Mouse (Mus musculus): ENCODE measurements around the gene Hyal3.

DNA sequence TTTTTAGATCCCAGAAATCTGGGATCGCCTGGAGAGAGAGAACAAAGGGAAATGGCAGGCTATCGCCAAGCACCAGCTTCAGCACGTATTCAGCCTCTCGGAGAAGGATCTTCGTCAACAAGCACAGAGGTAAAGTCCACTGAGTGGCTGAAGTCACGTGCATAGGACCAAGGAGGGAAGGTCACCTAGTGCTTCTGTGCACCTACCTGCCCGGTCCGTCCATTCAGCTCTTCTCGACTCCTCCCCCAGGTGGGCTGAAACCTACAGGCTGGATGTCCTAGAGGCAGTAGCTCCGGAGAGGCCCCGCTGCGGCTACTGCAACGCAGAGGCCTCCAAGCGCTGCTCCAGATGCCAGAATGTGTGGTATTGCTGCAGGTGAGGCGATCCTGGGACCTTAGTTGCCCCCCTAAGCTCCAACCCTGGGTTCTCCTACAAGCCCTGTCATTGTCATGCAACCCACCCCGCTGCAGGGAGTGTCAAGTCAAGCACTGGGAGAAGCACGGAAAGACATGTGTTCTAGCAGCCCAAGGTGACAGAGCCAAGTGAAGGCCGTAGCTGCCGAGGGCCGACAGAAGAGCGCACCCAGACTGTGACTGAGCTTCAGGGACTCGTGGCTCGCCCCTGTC, 30.0 kb upstream of the Hyal3 start:
- TF ChIP-seq CTCF (IDR thresholded peaks at IDR 0.05; ENCODE audit: low read depth) (no peak), EP300 (IDR thresholded peaks at IDR 0.05; ENCODE audit: low read depth) (no peak)

Data from liver, postnatal 0 days (tissue).